Mouse (Mus musculus) testis, adult 10 weeks (tissue): Measurements from ENCODE around the gene Tradd. TPM values are rescaled to one million over a fixed set of nuclear protein-coding genes. Genes with fewer than 3 reads are reported as not detected.

Experiments
- polyA plus RNA-seq: library from polyadenylated mRNA; stranded (reverse); fragments of 350-450 nt; fragmentation: Illumina TruSeq; extraction: RNeasy Lipid Tissue Mini Kit (QIAGEN cat#74804); gene quantifications from one replicate; pipeline ENCODE4 v1.2.3, GENCODE M21; 2014; ENCODE audit warnings: low read depth, low replicate concordance

Tradd gene
- polyA plus RNA-seq = 0.20 TPM

DNA sequence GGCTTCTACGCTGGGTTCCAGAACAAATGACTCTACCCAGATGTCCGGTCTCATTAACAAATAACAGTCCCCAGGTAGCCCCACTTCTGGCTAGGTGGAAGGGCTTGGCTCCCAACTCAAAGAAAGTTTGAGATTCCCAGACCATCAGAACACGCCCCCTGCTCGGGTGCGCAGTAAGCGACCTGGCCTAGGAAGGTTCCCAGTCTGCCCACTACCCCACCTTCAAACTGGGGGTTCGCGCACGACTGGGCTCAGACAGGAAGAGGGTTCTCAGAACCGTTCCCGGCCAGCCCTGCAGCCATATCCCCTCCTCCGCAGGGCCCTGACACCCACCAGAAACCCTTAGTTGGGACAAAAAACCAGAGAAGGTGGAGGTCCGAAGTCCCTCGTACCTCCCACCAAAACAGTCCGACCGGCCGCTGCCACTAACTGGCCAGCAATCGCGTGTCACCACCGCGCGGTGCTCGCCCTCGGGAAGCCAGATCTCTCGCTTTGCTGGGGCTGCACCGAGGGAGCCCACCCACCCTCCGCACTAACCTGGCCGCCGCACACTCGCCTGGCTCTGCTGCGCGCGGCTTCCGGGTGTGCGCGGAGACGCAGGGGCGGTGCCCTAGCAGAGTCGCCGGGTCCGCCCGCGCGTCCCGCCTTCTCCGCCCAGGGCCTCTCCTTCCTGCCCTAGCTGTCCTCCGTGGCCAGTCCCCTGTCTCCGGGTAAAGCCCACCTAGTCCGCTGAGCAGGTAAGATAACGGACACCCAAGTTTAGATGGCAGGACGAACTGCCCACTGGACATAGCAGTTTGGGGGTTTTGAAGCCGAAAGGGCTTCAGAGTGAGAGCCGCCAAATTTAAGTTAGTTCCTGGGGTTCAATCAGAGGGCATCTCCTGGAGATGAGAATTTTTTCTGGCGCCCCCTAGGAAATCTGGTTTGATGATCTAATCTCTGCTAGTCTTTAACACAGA, at the start of gene Tradd, which contains the start of gene Fbxl8:
Tradd (minus strand) TSS at position 586 of the 959 bp plus-strand sequence.
Fbxl8 (plus strand) TSS at position 625 of the 959 bp plus-strand sequence.

GRCm38 (mm10) chr8:105305211-105306145, 41.1 kb upstream of the Tradd start, which contains the start of gene Elmo3:
Gene Elmo3, plus strand, starts transcription at chr8:105305601.

GRCm38 (mm10) chr8:105297511-105298192, 33.2 kb upstream of the Tradd start, which contains the start of gene E2f4:
Gene E2f4, plus strand, starts transcription at chr8:105297663.

DNA sequence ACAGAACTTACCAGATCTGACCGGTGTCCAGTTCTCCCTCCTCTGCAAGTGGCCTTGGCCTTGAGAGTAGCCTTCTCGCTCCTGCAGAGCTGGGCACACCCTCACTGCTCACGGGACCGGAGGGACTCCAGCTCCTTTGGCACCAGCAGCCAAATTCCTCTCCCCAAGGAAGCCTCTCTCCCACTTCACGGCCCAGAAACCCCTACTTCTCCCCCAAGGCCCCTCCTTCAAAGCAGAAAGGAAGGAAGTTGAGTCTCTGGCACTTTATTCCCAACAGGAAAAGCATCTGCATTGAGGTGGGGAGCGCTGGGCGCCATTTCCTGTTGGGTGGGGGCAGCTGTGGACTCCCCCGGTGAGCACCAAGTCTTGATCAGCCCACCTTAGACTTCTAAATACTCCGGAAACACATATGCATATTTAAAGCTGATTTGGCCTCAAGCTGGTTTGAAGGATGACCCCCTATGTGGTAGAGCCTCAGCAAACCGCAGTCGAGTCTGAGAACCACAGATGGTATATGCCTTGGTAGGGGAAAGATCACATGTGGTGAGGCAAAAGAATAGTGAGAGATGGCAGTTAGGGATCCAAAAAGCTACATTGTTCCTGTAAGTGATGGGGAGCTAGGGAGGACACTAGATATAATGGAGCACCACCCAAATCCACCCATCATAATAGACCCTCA, 31.6 kb upstream of the Tradd start, which contains the start of gene Exoc3l:
Exoc3l (minus strand) TSS at position 207 of the 679 bp plus-strand sequence.

GRCm38 (mm10) chr8:105289805-105290460, 25.5 kb upstream of the Tradd start, which contains the start of gene 4931428F04Rik:
Gene 4931428F04Rik, minus strand, starts transcription at chr8:105289864.

GRCm38 (mm10) chr8:105275840-105276239, 11.4 kb upstream of the Tradd start, which contains the start of gene Nol3:
Gene Nol3, plus strand, starts transcription at chr8:105276140.

DNA sequence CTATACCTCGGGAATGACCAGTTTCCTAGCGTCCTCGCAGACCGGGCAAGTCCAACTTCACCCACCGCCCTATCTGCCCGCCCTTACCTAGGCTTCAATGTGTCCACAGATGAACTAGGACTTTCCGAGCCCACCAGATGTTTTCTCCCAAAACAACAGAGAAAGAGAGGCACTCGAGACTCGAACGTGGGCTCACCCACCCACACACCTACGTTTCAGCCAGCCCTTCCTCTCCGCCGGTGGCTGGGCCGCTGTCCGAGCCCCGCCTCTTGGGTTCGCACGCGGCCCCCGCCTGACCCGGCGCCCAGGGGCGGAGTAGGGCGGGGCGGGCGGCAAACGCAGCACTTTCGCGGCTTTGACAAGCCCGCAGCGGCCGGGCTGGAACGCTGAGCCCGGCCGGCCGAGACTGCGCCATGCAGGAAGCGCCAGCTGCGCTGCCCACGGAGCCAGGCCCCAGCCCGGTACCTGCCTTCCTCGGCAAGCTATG, 5.1 kb upstream of the Tradd start, which contains the start of gene Hsf4:
Hsf4 (plus strand) TSS at position 341 of the 487 bp plus-strand sequence.

GRCm38 (mm10) chr8:105254966-105255350, 9.5 kb downstream of the Tradd start, which contains the start of gene B3gnt9:
Gene B3gnt9, minus strand, starts transcription at chr8:105255153.

GRCm38 (mm10) chr8:105224413-105225271, 39.8 kb downstream of the Tradd start, which contains the start of gene D230025D16Rik:
Gene D230025D16Rik, plus strand, starts transcription at chr8:105225145.

Other genes with a start within 250 kb of the Tradd start
- 0.66 TPM for gene Ces3a, start 216.0 kb downstream of the Tradd start, polyA plus RNA-seq
- 0.18 TPM for gene Ces3b, start 180.9 kb downstream of the Tradd start, polyA plus RNA-seq
- 0.21 TPM for gene Ces4a, start 132.8 kb downstream of the Tradd start, polyA plus RNA-seq
- 40.2 TPM for gene Cbfb, start 93.9 kb downstream of the Tradd start, polyA plus RNA-seq
- gene D230025D16Rik, start 39.5 kb downstream of the Tradd start, polyA plus RNA-seq = 9.0 TPM
- 2.6 TPM for gene B3gnt9, start 9.5 kb downstream of the Tradd start, polyA plus RNA-seq
- gene Fbxl8, start within 50 bp of the Tradd start, polyA plus RNA-seq = not detected
- gene Hsf4, start 5.2 kb upstream of the Tradd start, polyA plus RNA-seq = not detected
- 0.06 TPM for gene Nol3, start 11.5 kb upstream of the Tradd start, polyA plus RNA-seq
- 8.6 TPM for gene 4931428F04Rik, start 25.3 kb upstream of the Tradd start, polyA plus RNA-seq
- gene Exoc3l, start 31.5 kb upstream of the Tradd start, polyA plus RNA-seq = 0.71 TPM
- 5.4 TPM for gene E2f4, start 33.1 kb upstream of the Tradd start, polyA plus RNA-seq
- gene Elmo3, start 41.0 kb upstream of the Tradd start, polyA plus RNA-seq = 0.15 TPM
- 0.87 TPM for gene Lrrc29, start 61.7 kb upstream of the Tradd start, polyA plus RNA-seq
- 3.1 TPM for gene Tmem208, start 61.7 kb upstream of the Tradd start, polyA plus RNA-seq
- 0.80 TPM for gene Fhod1, start 83.3 kb upstream of the Tradd start, polyA plus RNA-seq
- gene Slc9a5, start 84.2 kb upstream of the Tradd start, polyA plus RNA-seq = 1.6 TPM
- gene Plekhg4, start 108.7 kb upstream of the Tradd start, polyA plus RNA-seq = 3.6 TPM
- gene Kctd19, start 148.9 kb upstream of the Tradd start, polyA plus RNA-seq = 99.0 TPM
- 73.0 TPM for gene Lrrc36, start 149.0 kb upstream of the Tradd start, polyA plus RNA-seq
- 0.20 TPM for gene Tppp3, start 206.9 kb upstream of the Tradd start, polyA plus RNA-seq
- 4.0 TPM for gene Zdhhc1, start 232.3 kb upstream of the Tradd start, polyA plus RNA-seq